Mouse (Mus musculus): ENCODE measurements around the gene Cfap126.

- TF ChIP-seq CTCF (IDR thresholded peaks at IDR 0.05; ENCODE audit: control insufficient read depth, insufficient read depth, insufficient read length) (no peak), MYOD1 (IDR thresholded peaks at IDR 0.05; ENCODE audit: control insufficient read depth, insufficient read length, low read depth) (no peak)
Measured at GRCm38 (mm10) chr1:171116280-171116679, 2.6 kb downstream of the Cfap126 start.
